In genomic region chr16:67367745-67368144, GRCm38 (mm10) we compare ENCODE assay signal across 26 mouse cellular contexts.
"Had no signal": no experiment of that assay in that cellular context is flagged by ENCODE, and none has a peak within 500 bp of the region (broad histone marks: within the 10 kb centered on the region; RNA-seq: fewer than 3 reads in every experiment).

No protein-coding gene starts in this region.

- H3K27ac ChIP-seq: heart, adult 2 months; heart, embryonic 13.5 days; heart, embryonic 15.5 days; hindbrain, embryonic 13.5 days; hindbrain, embryonic 15.5 days; hindbrain, postnatal 0 days; kidney, embryonic 15.5 days; kidney, postnatal 0 days; limb, embryonic 13.5 days; limb, embryonic 15.5 days; liver, embryonic 13.5 days had no signal

- ATAC-seq: hindbrain, postnatal 0 days; intestine, embryonic 16.5 days had no signal

- H3K4me3 ChIP-seq: heart, adult 2 months; heart, embryonic 13.5 days; heart, embryonic 15.5 days; hindbrain, embryonic 13.5 days; hindbrain, embryonic 15.5 days; kidney, embryonic 15.5 days; limb, embryonic 13.5 days; limb, embryonic 15.5 days; liver, embryonic 13.5 days had no signal

- DNase-seq: gastrocnemius, postnatal 14 days; gastrocnemius, postnatal 36 days; heart, adult 11 months; heart, adult 2 months; heart, postnatal 14 days; heart, postnatal 36 days; kidney, adult 11 months; kidney, adult 2 months; kidney, adult 9 months; kidney, postnatal 14 days; kidney, postnatal 36 days; layer of hippocampus, adult 9-11 months; layer of hippocampus, postnatal 36 days; left cerebral cortex, postnatal 4 days; liver, embryonic 13.5 days had no signal

- H3K9me3 ChIP-seq: heart, embryonic 13.5 days; heart, embryonic 15.5 days; hindbrain, embryonic 13.5 days; hindbrain, embryonic 15.5 days; kidney, embryonic 15.5 days; limb, embryonic 13.5 days; limb, embryonic 15.5 days; liver, embryonic 13.5 days had no signal

- H3K4me2 ChIP-seq: heart, embryonic 11.5 days; heart, embryonic 13.5 days; heart, embryonic 15.5 days; hindbrain, embryonic 13.5 days; hindbrain, embryonic 15.5 days; kidney, embryonic 15.5 days; limb, embryonic 13.5 days; limb, embryonic 15.5 days; liver, embryonic 13.5 days had no signal

- H3K4me1 ChIP-seq: heart, embryonic 13.5 days; heart, embryonic 15.5 days; hindbrain, embryonic 13.5 days; hindbrain, embryonic 15.5 days; kidney, embryonic 15.5 days; limb, embryonic 13.5 days; limb, embryonic 15.5 days; liver, embryonic 13.5 days had no signal

- H3K9ac ChIP-seq: heart, embryonic 13.5 days; heart, embryonic 15.5 days; hindbrain, embryonic 13.5 days; hindbrain, embryonic 15.5 days; kidney, embryonic 15.5 days; limb, embryonic 13.5 days; limb, embryonic 15.5 days; liver, embryonic 13.5 days had no signal

- H3K27me3 ChIP-seq: heart, embryonic 13.5 days; heart, embryonic 15.5 days; hindbrain, embryonic 13.5 days; hindbrain, embryonic 15.5 days; kidney, embryonic 15.5 days; limb, embryonic 13.5 days; limb, embryonic 15.5 days; liver, embryonic 13.5 days had no signal

- H3K36me3 ChIP-seq: heart, embryonic 13.5 days; heart, embryonic 15.5 days; hindbrain, embryonic 13.5 days; hindbrain, embryonic 15.5 days; kidney, embryonic 15.5 days; limb, embryonic 13.5 days; limb, embryonic 15.5 days; liver, embryonic 13.5 days had no signal
